Mouse (Mus musculus): Measurements from ENCODE around the gene Gm11027.
A peak's percentile ranks its signal among the peaks of the same experiment; 100 is the strongest.

The Gm11027 gene

DNA sequence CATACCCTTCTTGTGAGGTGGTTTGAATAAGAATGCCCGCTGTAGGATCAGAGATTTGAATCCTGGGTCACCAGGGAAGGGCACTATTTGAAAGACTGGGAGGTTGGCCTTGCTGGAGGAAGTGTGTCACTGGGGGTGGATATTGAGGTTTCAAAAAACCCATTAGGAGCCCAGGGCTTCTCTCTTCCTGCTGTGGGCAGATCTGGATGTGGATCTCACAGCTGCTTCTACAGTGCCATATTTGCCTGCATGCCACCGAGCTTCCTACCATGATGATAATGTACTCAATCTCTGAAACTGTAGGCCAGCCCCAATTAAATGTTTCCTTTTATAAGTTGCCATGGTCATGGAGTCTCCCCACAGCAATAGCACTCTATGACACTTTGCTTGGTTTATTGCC, 4.0 kb downstream of the Gm11027 start:
- DNase-seq (ENCODE audit: low read depth, low spot score): no peak

DNA sequence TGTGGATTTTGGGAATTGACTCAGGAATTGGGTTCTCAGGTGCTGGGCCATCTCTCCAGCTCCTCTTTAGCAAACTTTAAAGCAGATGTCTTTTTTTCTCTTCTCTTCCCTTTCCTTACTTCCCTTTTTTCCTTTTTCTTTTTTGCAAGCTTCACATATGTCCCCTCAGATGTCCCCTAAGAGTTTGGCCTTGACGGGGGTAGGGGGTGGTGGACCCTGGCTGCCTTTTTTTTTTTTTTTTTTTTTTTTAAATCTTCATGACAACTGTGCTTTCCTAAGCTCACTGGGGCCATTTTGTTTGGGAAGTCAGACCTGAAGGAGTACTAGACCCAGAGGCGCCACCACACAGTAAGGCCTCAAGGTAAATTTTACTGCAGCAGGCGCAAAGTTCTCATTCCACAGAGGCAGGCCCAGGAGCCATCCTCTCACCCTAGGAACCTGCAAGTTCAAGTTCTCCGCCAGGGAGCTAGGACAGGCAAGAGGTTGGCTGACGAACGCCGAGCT, 5.0 kb downstream of the Gm11027 start:
- no peak for DNase-seq (ENCODE audit: low read depth, low spot score)

DNA sequence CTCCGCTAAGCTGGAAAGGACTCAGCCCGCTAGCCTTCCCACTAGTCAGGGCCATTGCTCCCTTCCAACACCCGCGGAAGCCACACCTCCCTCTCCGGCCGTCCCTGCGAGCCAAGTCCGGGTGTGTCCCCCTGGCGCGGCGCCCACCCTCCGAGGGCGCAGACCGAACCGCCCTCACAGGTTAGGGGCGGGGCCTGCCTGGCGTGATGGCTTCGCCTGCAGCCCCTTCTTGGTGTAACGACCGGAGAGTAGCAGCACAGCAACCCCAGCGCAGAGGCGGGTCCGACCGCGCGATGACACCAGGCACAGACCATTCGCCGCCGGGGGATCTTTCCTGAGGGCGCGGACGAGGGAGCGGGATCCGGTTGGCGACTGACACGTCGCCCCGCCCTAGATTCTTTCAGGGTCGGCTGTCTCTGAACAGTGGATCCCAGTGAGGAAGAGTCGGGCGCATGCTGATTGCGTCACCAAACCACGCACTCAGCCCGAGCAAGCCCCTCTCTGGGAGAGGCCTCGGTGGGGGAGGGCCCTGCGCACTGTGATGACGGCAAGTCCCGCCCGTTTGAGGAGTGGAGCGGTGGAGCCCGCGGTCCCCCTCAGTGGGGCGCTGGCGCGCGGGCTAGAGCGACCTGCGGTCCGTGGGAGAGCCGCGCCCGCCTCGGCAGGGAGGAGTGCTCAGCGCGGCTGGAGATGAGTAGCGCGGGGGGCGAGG, 5.6 kb downstream of the Gm11027 start, which contains the start of gene Esyt2:
Esyt2 (plus strand) TSS at position 544 of the 712 bp plus-strand sequence.
- DNase-seq (ENCODE audit: low read depth, low spot score): peak; percentile 99

DNA sequence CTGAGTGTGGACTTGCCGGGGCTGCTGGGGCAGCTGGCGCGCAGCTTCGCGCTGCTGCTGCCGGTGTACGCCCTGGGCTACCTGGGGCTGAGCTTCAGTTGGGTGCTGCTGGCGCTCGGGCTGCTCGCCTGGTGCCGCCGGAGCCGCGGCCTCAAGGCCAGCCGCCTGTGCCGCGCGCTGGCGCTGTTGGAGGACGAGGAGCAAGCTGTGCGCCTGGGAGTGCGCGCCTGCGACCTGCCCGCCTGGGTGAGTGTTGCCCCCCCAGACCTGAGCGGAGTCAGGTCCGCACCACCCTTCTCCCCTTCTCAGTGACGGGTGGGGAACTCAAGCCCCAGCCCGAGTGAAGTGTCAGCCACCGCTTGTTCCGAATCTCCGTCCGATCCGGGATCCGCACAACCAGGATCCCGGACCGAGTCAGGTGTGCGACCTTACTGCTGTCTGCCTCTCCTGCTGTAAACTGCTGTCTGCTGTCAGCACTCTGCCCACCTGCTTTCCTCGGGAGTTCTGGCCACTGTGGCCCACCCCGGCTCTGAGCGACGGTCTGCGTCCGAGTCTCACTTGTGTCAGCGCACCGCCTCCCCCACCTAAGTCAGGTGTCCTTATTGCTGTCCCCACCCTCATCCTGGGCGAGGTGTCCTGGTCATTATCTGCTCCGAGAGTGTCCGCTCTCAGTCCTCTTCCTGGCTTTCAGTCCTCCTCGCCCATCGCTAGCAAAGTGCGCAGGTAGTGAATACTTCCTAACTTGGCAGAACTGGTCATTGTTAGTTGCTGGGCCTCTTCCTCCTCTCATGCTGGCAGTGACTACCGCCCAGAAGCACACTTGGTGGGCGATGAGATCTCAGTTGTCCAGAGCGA, 6.5 kb downstream of the Gm11027 start:
- DNase-seq (ENCODE audit: low read depth, low spot score): no peak

DNA sequence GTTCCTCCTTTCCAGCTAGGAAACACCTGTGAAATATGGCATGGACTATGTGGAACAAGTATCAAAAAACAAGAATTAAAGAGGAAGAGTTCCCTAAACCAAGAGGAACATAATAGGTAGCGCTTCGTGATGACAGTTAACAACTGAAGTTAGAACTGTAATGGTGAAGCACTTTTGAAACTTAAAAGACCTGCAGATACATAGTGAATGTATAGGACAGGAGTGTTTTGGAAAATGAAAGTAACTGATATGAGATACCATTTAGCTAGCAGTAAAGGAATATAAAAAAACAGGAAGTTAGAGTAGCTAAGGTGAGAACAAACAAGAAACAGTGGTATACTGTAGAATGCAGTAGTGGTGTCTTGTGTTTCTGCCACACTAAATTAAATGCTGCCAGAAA, 7.7 kb downstream of the Gm11027 start:
- peak; percentile 64 for DNase-seq (ENCODE audit: low read depth, low spot score)

DNA sequence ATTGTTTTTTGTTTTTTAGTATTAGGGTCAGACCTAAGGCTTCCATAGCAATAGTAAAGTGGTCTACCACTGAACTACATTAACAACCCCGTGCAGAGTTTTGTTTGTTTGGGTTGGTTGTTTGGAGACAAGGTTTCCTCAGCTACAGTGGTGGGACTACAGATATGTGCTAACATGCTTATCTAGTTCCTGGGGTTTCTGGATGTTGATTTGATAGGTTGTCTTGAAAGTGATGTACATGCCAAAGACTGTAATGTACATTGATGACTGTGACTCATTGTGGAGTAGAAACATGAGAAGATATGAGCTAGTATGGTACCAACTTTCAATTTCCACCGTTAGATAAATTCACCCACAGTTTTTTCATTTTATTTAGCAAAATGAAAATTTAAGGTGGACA, 8.3 kb downstream of the Gm11027 start:
- peak; percentile 57 for DNase-seq (ENCODE audit: low read depth, low spot score)

DNA sequence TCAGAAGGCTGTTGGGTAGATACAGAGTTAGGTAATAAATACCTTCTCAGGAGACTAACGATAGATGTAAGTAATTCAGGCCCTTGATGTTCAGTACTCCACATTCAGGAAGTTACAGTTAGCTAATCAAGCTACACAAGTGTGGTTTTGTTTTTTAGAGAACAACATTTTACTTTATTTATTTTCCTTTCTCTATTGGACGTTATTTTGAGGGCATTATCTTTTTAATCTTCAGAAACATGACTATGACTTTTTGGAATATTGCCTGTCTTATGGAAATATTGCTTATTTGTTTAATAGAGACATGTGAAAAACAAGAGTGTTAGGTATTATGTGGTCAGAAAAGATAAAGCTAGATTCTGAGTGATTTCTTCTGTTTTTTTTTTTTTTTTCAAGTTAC, 18.0 kb downstream of the Gm11027 start:
- DNase-seq (ENCODE audit: low read depth, low spot score): no peak

DNA sequence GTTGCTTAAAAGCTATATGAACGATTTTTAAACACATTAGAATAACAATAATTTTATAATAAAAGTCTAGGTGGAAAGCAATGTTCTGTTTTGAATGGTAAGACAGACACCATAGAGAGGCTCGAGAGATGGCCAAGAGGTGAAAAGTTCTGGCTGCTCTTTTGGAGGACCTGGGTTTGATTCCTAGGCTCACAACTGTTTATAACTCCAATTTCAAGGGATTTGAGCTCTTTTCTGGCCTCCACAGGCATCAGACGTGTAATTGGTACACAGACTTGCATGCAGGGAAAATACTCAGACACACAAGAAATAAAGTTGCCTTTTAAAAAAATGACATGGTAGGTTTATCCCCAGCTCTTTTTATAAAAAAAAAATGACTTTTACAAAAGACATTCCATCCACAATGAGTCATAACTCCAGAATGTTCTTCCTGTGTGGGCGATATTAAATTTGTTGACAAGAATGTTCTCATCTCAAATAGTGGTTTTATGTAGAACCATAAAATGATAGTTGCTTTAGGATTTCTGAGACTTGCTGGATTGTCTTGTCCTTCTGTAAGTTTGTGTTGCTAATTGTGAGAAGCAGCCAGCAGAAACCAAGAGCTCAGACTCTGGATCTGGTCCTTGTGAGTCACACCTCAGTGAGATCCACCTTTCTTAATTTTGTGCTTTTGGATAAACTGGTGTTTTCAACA, 18.6 kb downstream of the Gm11027 start:
- DNase-seq (ENCODE audit: low read depth, low spot score): peak; percentile 11

DNA sequence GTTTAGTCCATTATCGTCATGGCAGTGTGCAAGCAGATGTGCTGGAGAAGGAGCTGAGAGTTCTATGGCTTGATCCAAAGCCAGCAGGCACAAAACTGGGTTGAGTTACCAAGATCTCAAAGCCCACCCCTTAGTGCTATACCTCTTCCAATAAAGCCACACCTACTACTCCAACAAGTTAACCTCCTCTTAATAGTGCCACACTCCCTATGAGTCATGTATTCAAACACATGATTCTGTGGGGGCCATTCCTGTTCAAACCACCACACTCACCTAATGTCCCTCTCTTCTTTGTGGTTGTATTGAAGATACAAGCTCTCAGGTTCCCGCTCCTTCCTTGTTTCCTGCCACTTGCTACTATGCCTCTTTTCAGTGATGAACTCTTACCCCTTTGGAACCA, 24.7 kb downstream of the Gm11027 start:
- DNase-seq (ENCODE audit: low read depth, low spot score): no peak

DNA sequence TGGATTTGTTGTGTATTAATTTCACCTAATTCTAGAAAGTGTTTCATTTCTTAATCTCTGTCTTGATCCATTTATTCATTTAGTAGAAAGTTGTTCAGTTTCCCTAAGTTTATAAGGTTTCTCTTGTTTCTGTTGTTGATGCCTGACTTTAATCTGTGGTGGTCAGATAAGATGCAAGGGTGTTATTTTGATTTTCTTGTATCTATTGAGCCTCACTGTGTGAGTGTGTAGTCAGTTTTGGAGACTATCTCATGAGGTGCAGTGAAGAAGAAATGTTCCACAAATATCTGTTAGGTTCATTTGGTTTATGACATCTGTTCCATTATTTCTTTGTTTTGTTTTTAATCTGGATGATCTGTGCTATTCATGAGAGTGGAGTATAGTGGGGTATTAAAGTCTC, 27.0 kb downstream of the Gm11027 start:
- no peak for DNase-seq (ENCODE audit: low read depth, low spot score)

DNA sequence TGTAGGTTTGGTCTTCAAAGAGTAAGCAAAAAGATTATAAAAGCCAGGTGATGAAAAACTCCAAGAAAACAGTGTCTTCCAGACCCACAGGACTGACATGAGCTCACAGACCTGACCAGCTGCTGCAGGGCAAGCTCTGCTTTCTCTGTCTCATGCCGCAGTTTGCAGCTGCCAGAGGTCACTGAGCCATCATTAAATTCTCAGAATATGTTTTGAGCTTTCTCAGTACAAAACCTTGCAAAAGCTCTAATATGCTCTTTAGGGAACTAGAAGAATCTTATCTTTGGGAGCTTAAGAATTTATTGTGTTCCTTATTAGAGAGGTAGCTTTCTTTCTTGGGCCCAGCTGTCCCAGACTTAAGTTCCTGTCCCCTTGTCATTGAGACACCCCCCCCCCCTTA, 30.9 kb downstream of the Gm11027 start:
- DNase-seq (ENCODE audit: low read depth, low spot score): no peak

DNA sequence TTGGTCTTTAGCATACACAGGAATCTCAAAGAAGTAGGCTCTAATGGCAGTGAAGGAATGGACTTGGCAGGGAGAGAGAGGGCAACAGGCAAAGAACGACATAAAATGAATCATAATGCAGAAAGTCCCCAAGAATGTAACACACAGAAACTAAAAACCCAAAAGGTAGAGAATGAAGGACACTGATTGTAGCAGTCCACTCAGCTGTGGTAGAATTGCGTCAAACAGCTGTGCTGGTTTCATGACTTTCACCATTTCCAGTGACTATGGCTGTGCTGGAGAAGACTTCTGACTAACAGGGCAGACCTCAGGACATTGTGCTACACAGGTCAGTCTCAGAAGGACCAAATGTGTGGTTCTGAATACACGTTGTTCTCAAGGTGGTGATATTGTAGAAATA, 32.7 kb downstream of the Gm11027 start:
- no peak for DNase-seq (ENCODE audit: low read depth, low spot score)

DNA sequence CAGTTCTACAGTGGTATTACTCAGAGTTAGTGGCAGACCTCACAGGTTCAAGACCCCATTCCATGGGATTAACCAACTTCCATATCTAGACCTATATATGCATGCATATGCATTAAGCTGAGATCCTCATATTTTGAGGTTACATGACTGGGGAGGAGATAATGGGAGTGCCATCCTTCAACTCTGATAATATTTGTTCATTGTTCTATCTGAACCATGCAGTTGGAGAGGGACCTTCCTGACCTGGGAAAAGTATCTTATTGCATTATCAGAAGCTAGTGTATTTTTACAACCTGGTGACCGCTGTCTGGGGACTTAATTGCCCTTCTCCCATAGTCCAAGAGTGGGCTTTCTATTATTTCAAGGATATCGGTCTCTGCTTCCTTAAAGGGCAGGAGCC, 33.4 kb downstream of the Gm11027 start:
- no peak for DNase-seq (ENCODE audit: low read depth, low spot score)

DNA sequence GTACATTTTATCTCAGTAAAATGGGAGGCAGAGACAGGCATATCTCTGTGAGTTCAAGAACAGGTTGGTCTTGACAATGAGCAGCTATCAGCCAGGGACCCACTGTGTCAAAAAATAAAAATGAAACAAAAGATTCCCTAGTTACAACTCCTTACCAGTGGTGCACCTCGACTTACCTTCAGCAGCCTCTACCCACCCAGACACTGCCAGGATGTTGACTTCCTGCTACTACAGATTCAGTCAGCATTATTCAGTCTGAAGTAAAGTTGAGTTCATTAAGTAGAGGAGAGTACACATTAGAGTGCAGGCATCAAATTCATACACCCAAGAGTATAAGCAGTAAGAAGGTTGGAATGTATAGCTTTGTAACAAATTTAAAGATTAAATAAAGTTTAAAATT, 38.6 kb downstream of the Gm11027 start:
- DNase-seq (ENCODE audit: low read depth, low spot score): peak; percentile 39

DNA sequence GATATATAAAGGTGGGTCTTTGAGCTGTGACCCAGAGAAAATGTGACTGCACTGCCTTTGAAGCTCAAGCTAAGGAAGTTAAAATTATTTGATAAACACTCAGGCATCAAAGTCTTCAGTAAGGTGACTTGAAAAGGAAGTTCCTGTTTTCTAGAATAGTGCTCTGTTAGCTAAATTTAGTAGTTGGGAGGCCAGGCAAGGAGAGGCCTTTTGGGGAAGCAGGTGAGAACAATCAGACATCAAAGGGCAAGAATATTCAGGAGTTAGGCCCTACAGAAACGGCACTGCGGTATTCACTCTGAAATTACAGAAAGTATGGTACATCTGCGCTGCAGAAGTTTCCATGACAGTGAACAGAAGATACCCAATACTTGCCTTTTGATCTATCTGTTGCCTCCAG, 40.3 kb downstream of the Gm11027 start:
- peak; percentile 77 for DNase-seq (ENCODE audit: low read depth, low spot score)

DNA sequence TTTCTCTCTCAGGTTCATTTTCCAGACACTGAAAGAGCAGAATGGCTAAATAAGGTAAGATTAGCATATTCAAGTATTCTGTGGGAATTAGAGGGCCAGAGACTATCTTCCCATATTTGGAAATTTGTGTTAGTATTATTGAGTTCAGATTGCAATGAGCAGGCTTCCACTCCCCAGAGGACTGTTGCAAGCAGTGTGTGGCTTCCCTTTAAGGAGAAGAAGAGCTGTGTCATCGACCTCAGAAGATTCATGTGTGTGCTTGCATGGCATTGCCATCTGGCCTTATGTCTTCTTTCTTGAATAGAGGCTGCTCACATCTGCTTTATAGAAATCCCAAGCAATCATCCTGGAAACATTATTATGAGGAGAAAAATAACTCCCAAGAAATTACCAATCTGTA, 42.6 kb downstream of the Gm11027 start:
- no peak for DNase-seq (ENCODE audit: low read depth, low spot score)

Data from CD4-positive helper T cell, adult 2 months (primary cell).